Mouse (Mus musculus) cortical plate, adult 2 months (tissue): ENCODE measurements at regions not wholly inside any gene's neighbourhood (a gene's known extent, or its start where the extent isn't known, plus 50 kb on each side); places are given as distances from the start of the nearest gene placed in this dataset.

Source experiments
- CTCF ChIP-seq: fragments of 200-500 bp; IDR thresholded peaks from 2 replicates; pipeline ENCODE4 v1.5.1; 2011; ENCODE audit warnings: mild to moderate bottlenecking, control low read depth, low read length; ENCODE audit not compliant: insufficient read depth; ENCODE audit errors: extremely low read depth
- POLR2A ChIP-seq: fragments of 200-500 bp; IDR thresholded peaks from 2 replicates; pipeline ENCODE4 v1.6.1; 2011; ENCODE audit warnings: mild to moderate bottlenecking, low read length, control low read depth; ENCODE audit not compliant: insufficient read depth; ENCODE audit errors: extremely low read depth

DNA sequence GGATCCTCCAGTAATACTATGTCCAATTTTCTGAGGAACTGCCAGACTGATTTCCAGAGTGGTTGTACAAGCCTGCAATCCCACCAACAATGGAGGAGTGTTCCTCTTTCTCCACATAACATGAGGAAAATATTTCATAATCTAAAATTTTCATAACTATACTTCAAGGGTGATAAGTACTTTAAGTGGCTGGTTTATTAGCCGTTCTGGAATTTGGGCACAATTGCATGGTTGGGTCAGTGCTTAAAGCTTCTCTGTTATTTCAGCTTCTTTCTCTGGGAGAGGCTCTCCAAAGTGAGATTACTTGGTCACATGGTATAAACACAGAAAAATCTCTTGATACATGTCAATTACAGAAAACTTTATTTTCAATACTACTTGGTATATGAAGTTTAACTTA, 2115.9 kb downstream of the 4930444P10Rik start:
- TF ChIP-seq CTCF (no peak), POLR2A (no peak)
